Mouse (Mus musculus): ENCODE results near the gene Mrpl20. TPM values are rescaled to one million over a fixed set of nuclear protein-coding genes. Genes with fewer than 3 reads are reported as not detected.

The Mrpl20 gene
- polyA plus RNA-seq, 1 experiment from 2014 or later = 227 TPM

- H3K36me3 ChIP-seq = no peaks in the 10 kb centered on the region
- peak within 1 kb of the TSS; percentile 75 for H3K27ac ChIP-seq
- WGBS (ENCODE audit: insufficient replicate concordance) = 5% methylated on average over 62 of the region's 65 CpGs
These were observed 44.3 kb downstream of the Mrpl20 start, which contains the start of gene Dvl1 for GRCm38 (mm10) chr4:155846871-155847578. TSS of gene Dvl1 (plus strand) at chr4:155847402.

GRCm38 (mm10) chr4:155847591-155848352, 45.1 kb downstream of the Mrpl20 start:
- Histone ChIP-seq H3K9ac (peak overlapping the region; percentile 95), H3K4me2 (peak overlapping the region; percentile 100), H3K27me3 (peaks cover 10% of the 10 kb centered on the region), H3K36me3 (peaks cover 3% of the 10 kb centered on the region; the same call in 1 of the 2 replicates), H3K9me3 (replicated peaks) (no peaks in the 10 kb centered on the region), H3K27ac (peak overlapping the region; percentile 75), H3K4me1 (replicated peaks) (peaks cover 46% of the 10 kb centered on the region), H3K4me3 (replicated peaks) (peak overlapping the region; percentile 92)
- DNase-seq (peak; percentile 33), ATAC-seq (ENCODE audit: low read depth) (peak; percentile 69)
- WGBS (ENCODE audit: insufficient replicate concordance) = under 1% methylated on average over 63 of the region's 69 CpGs

More at GRCm38 (mm10) chr4:155846871-155847578, 44.3 kb downstream of the Mrpl20 start, which contains the start of gene Dvl1:
- Histone ChIP-seq H3K9me3 (replicated peaks) (no peaks in the 10 kb centered on the region), H3K4me3 (replicated peaks) (peak within 1 kb of the TSS; percentile 92), H3K4me1 (replicated peaks) (peaks cover 46% of the 10 kb centered on the region), H3K4me2 (peak within 1 kb of the TSS; percentile 100), H3K27me3 (peaks cover 16% of the 10 kb centered on the region), H3K9ac (peak within 1 kb of the TSS; percentile 95)
- ATAC-seq (ENCODE audit: low read depth) (peak; percentile 92), DNase-seq (peak; percentile 86)

DNA sequence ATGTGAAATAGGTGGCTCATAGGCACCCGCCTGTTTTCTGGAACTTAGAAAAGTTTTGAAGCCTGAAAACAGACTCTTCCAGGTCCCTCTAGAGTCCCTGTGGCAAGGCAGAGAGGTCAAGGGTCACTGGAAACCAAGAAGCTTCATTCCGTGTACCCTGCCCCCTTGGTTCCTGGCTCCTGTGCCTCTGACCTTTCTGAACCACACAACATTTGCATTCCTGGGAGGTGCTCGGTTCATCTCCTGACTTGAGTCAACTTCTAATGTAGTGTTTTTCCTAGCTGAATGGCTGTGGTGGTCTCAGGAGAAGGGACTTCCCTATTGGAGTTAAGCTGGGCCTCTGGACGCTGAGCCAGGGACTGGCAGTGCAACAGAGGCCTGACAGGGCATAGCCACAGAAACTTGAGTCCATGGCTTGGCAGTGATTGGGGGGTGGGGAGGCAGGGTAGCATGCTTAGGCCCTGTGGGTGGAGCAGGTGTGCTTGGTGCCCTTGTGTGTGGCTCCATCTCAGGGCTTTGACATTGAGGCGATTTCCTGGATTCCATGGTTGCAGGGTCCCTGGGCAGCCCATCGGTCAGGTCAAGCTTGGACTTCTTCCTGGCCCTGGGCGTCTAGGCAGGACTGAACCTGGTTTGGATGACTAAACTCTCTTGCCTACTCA, 45.9 kb downstream of the Mrpl20 start:
- peaks cover 11% of the 10 kb centered on the region for H3K36me3 ChIP-seq
- DNase-seq (no peak), ATAC-seq (ENCODE audit: low read depth) (no peak)
- peak overlapping the region; percentile 95 for H3K9ac ChIP-seq
- H3K4me1 ChIP-seq (replicated peaks) = peaks cover 46% of the 10 kb centered on the region
- 51% methylated on average over 7 of the region's 7 CpGs for WGBS (ENCODE audit: insufficient replicate concordance)
- H3K27ac ChIP-seq = peak overlapping the region; percentile 75; the same call in 1 of the 2 replicates
- H3K27me3 ChIP-seq = peaks cover 2% of the 10 kb centered on the region; the same call in 1 of the 2 replicates
- H3K4me2 ChIP-seq = peak overlapping the region; percentile 100
- no peaks in the 10 kb centered on the region for H3K9me3 ChIP-seq (replicated peaks)
- peak overlapping the region; percentile 92 for H3K4me3 ChIP-seq (replicated peaks)

DNA sequence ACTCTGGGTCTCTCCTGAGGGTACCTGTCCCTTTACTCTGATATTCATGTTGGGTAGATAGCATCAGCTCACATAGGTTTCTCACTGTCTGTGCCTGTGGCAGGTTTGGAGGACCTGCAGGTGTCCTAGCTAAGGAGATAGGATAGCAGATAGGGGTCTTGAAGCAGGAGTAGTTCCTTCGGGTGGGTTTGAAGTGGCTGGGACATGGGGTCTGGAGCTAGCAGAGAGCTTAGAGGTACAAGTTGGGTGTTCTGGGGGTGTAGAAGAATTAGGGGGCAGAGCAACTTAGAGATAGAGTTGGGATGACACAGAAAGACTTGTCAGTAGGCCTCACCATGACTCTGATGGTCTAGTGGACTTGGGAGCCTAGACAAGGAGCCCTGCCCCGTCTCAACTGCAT, 46.7 kb downstream of the Mrpl20 start:
- DNase-seq (no peak), ATAC-seq (ENCODE audit: low read depth) (no peak)
- Histone ChIP-seq H3K4me3 (replicated peaks) (peak overlapping the region; percentile 92; the same call in 1 of the 2 replicates), H3K4me1 (replicated peaks) (peaks cover 46% of the 10 kb centered on the region), H3K4me2 (peak overlapping the region; percentile 100), H3K27me3 (no peaks in the 10 kb centered on the region), H3K27ac (0 out of 2 replicates have a peak overlapping the region, but pooled peaks have one; percentile 11), H3K9me3 (replicated peaks) (no peaks in the 10 kb centered on the region), H3K9ac (0 out of 2 replicates have a peak overlapping the region, but pooled peaks have one; percentile 18), H3K36me3 (peaks cover 19% of the 10 kb centered on the region)
- 68% methylated on average over 2 of the region's 2 CpGs for WGBS (ENCODE audit: insufficient replicate concordance)

DNA sequence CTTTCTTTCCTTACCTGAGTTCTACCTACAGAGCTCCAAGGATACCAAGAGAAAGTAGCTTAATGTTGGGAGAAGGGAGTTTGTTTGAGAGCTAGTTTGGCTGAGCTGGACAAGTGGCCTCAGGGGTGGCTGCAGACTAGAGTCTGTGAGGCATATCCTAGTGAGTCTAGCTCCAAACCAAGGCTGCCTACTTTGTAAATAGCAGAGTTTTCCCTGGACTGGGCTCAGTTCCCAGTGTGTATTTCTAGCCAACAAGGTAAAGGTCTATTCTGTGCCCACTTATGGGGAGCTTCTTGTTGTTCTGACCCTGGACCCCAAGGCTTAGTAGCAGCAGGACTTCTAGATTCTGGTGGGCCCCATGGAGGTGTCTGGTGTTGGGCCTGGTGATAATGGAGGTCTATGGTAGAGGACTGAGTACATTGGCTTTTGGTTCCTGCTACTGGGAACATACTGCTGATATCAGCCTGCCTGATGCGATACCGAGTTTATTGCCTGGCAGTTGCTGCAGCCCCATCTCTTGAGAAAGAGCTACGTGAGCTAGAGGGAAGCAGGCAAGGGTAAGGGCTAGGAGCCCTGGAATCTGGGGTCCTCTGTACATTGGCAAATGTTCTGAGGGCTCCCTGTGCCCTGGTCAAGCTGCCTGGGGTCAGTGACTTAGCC, 47.2 kb downstream of the Mrpl20 start:
- H3K9ac ChIP-seq = 0 out of 2 replicates have a peak overlapping the region, but pooled peaks have one; percentile 18
- H3K4me2 ChIP-seq = peak overlapping the region; percentile 100
- DNase-seq = no peak
- 62% methylated on average over 3 of the region's 3 CpGs for WGBS (ENCODE audit: insufficient replicate concordance)
- H3K4me3 ChIP-seq (replicated peaks) = no peak overlapping the region
- no peak for ATAC-seq (ENCODE audit: low read depth)
- no peaks in the 10 kb centered on the region for H3K27me3 ChIP-seq
- H3K36me3 ChIP-seq = peaks cover 24% of the 10 kb centered on the region
- peaks cover 46% of the 10 kb centered on the region for H3K4me1 ChIP-seq (replicated peaks)
- peak overlapping the region; percentile 11; the same call in 1 of the 2 replicates for H3K27ac ChIP-seq
- no peaks in the 10 kb centered on the region for H3K9me3 ChIP-seq (replicated peaks)

DNA sequence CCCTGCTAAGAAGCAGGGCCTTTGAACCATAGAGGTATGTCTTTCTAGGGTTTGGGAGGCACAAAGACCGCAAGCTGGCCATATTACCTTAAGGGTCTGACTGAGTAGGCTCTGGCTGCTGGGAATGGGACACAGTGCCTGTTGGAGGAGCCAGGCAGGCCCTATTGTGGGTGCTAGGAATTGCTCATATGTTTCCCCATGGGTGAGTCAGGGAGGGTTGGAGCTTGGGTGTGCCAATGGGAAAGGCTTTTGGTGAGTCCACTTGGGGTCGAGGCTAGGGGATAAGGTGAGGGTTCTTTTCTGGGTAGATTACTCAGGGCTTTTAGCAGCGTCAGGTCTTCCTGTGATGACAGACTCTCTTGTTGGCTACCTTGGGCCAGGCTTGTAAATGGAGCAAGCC, 48.7 kb downstream of the Mrpl20 start:
- Histone ChIP-seq H3K4me3 (replicated peaks) (no peak overlapping the region), H3K9me3 (replicated peaks) (no peaks in the 10 kb centered on the region), H3K4me2 (no peak overlapping the region), H3K27me3 (no peaks in the 10 kb centered on the region), H3K27ac (no peak overlapping the region), H3K36me3 (peaks cover 39% of the 10 kb centered on the region), H3K9ac (peak overlapping the region; percentile 22; the same call in 1 of the 2 replicates), H3K4me1 (replicated peaks) (peaks cover 57% of the 10 kb centered on the region)
- no peak for ATAC-seq (ENCODE audit: low read depth)
- WGBS (ENCODE audit: insufficient replicate concordance) = 84% methylated on average over 3 of the region's 3 CpGs
- DNase-seq = no peak

- Histone ChIP-seq H3K4me1 (replicated peaks) (peaks cover 57% of the 10 kb centered on the region), H3K27ac (no peak overlapping the region), H3K9ac (no peak overlapping the region), H3K4me2 (no peak overlapping the region), H3K27me3 (no peaks in the 10 kb centered on the region), H3K36me3 (peaks cover 45% of the 10 kb centered on the region), H3K4me3 (replicated peaks) (no peak overlapping the region), H3K9me3 (replicated peaks) (no peaks in the 10 kb centered on the region)
- ATAC-seq (ENCODE audit: low read depth) (no peak), DNase-seq (no peak)
- 81% methylated on average over 2 of the region's 2 CpGs for WGBS (ENCODE audit: insufficient replicate concordance)
These were observed 49.3 kb downstream of the Mrpl20 start for GRCm38 (mm10) chr4:155851951-155852411.

- DNase-seq (no peak), ATAC-seq (ENCODE audit: low read depth) (no peak)
- WGBS (ENCODE audit: insufficient replicate concordance) = 88% methylated on average over 9 of the region's 9 CpGs
- Histone ChIP-seq H3K27ac (no peak overlapping the region), H3K36me3 (peaks cover 59% of the 10 kb centered on the region), H3K9me3 (replicated peaks) (no peaks in the 10 kb centered on the region), H3K4me2 (no peak overlapping the region), H3K27me3 (no peaks in the 10 kb centered on the region), H3K4me1 (replicated peaks) (peaks cover 55% of the 10 kb centered on the region), H3K9ac (no peak overlapping the region), H3K4me3 (replicated peaks) (no peak overlapping the region)
These were observed 50.7 kb downstream of the Mrpl20 start for GRCm38 (mm10) chr4:155853421-155853820.

- no peaks in the 10 kb centered on the region for H3K9me3 ChIP-seq (replicated peaks)
- WGBS (ENCODE audit: insufficient replicate concordance) = 91% methylated on average over 12 of the region's 12 CpGs
- no peak overlapping the region for H3K4me2 ChIP-seq
- no peak overlapping the region for H3K4me3 ChIP-seq (replicated peaks)
- peaks cover 39% of the 10 kb centered on the region for H3K4me1 ChIP-seq (replicated peaks)
- DNase-seq = no peak
- no peak for ATAC-seq (ENCODE audit: low read depth)
- no peak overlapping the region for H3K27ac ChIP-seq
- no peak overlapping the region for H3K9ac ChIP-seq
- no peaks in the 10 kb centered on the region for H3K27me3 ChIP-seq
- peaks cover 71% of the 10 kb centered on the region for H3K36me3 ChIP-seq
These were observed 52.3 kb downstream of the Mrpl20 start for GRCm38 (mm10) chr4:155854991-155855390.

DNA sequence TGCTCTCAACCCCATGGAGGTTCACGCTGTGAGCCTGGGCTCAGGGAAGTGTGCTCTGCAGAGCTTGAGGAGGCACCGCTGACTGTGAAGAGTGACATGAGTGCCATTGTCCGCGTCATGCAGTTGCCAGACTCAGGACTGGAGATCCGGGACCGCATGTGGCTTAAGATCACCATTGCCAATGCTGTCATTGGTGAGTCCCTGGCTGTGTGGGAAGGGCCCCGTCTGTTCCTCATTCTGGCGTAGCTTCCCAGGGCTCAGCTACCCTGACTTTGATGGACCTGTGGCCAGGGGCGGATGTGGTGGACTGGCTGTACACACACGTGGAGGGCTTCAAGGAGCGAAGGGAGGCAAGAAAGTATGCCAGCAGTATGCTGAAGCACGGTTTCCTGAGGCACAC, 53.4 kb downstream of the Mrpl20 start:
- Histone ChIP-seq H3K27ac (no peak overlapping the region), H3K27me3 (no peaks in the 10 kb centered on the region), H3K9ac (no peak overlapping the region), H3K4me3 (replicated peaks) (no peak overlapping the region), H3K4me1 (replicated peaks) (peaks cover 28% of the 10 kb centered on the region), H3K9me3 (replicated peaks) (no peaks in the 10 kb centered on the region), H3K36me3 (peaks cover 79% of the 10 kb centered on the region), H3K4me2 (no peak overlapping the region)
- ATAC-seq (ENCODE audit: low read depth) (no peak), DNase-seq (no peak)
- WGBS (ENCODE audit: insufficient replicate concordance) = 83% methylated on average over 12 of the region's 12 CpGs
